Mouse (Mus musculus) heart, postnatal 0 days (tissue): Measurements from ENCODE around the gene Plk5.

Experiments
- CTCF ChIP-seq: IDR thresholded peaks from 2 replicates; pipeline ENCODE4 v1.5.1; 2016; ENCODE audit warnings: antibody characterized with exemption, control low read depth, low read depth
- EP300 ChIP-seq: IDR thresholded peaks from 2 replicates; pipeline ENCODE4 v1.6.1; 2016; ENCODE audit warnings: antibody characterized with exemption, low read depth

DNA sequence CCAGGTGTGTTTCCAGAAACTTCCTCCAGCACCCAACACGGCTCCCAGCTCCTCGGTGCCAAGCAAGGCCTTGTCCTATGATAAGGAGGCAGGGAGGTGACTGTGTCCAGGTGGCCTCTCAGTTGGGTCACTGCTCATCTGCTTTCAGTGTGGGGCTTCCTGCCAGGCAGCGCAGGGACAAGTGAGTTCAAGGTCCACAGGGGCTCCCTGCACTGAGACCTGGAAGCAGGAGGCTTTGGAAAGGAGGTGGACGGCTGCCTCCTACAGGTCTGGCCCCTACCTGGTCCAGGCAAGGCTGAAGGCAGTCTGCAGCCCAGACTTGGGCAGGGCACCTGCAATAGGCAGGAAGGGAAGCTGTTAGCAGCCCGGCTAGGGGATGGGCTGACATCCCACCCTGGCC lies 36.4 kb downstream of the Plk5 start:
- TF ChIP-seq EP300 (no peak), CTCF (no peak)
